ENCODE assay signal across 20 mouse cellular contexts in genomic region chr17:8313976-8314375, GRCm38 (mm10). TPM values are rescaled to one million over a fixed set of nuclear protein-coding genes. Genes with fewer than 3 reads are reported as not detected.
"Had no signal": no experiment of that assay in that cellular context is flagged by ENCODE, and none has a peak within 500 bp of the region (broad histone marks: within the 10 kb centered on the region; RNA-seq: fewer than 3 reads in every experiment).

No protein-coding gene starts in this region.

- H3K4me2 ChIP-seq: liver, embryonic 11.5 days; lung, embryonic 15.5 days; midbrain, embryonic 12.5 days; midbrain, embryonic 15.5 days; neural tube, embryonic 12.5 days; neural tube, embryonic 15.5 days had no signal

- H3K36me3 ChIP-seq: lung, embryonic 15.5 days; midbrain, embryonic 12.5 days; midbrain, embryonic 15.5 days; neural tube, embryonic 12.5 days; neural tube, embryonic 15.5 days had no signal

- H3K4me3 ChIP-seq: left cerebral cortex, adult 2 months; lung, embryonic 15.5 days; midbrain, embryonic 12.5 days; midbrain, embryonic 15.5 days; neural tube, embryonic 12.5 days; neural tube, embryonic 15.5 days had no signal

- ATAC-seq: intestine, postnatal 0 days; midbrain, embryonic 15.5 days had no signal

- H3K9me3 ChIP-seq: lung, embryonic 15.5 days; midbrain, embryonic 12.5 days; midbrain, embryonic 15.5 days; neural tube, embryonic 12.5 days; neural tube, embryonic 15.5 days had no signal

- H3K27ac ChIP-seq: left cerebral cortex, adult 2 months; liver, embryonic 14.5 days; lung, embryonic 15.5 days; macrophage; midbrain, embryonic 12.5 days; midbrain, embryonic 15.5 days; neural tube, embryonic 12.5 days; neural tube, embryonic 15.5 days; stomach, postnatal 0 days had no signal

- H3K27me3 ChIP-seq: lung, embryonic 15.5 days; midbrain, embryonic 12.5 days; midbrain, embryonic 15.5 days; neural tube, embryonic 12.5 days; neural tube, embryonic 15.5 days had no signal

- DNase-seq: layer of hippocampus, postnatal 36 days; lung, adult 18-20 months; lung, postnatal 10 days; right cerebral cortex, adult 18-20 months; right cerebral cortex, postnatal 14 days; right cerebral cortex, postnatal 4 days; thymus, adult 2 months; thymus, postnatal 14 days; thymus, postnatal 4 days had no signal

- H3K9ac ChIP-seq: liver, embryonic 14.5 days; lung, embryonic 15.5 days; midbrain, embryonic 12.5 days; midbrain, embryonic 15.5 days; neural tube, embryonic 12.5 days; neural tube, embryonic 15.5 days had no signal

RNA-seq across cellular contexts. Expression of gene T2, which starts 41.8 kb away (rescaled TPM):
- polyA plus RNA-seq: macrophage had no signal
